Mouse (Mus musculus) left cerebral cortex, postnatal 36 days (tissue): ENCODE results near the gene Slain1. TPM values are rescaled to one million over a fixed set of nuclear protein-coding genes. Genes with fewer than 3 reads are reported as not detected.

Source experiments
- DNase-seq, 2 experiments: peaks; one replicate each; pipeline ENCODE4 v3.0.0; 2021 to 2022; ENCODE audit warnings: low spot score in 2 of 2, mixed read lengths in 1 of 2
- intact Hi-C: fragments of 180-260 bp; cut with DNase I; formaldehyde crosslinking; loops from one replicate; pipeline ENCODE4 v1.15.1; 2025
- total RNA-seq, 2 experiments: library from RNA; stranded (reverse); gene quantifications; 2 replicates each; pipeline ENCODE4 v1.2.3; 2021

The Slain1 gene
- total RNA-seq, result 10 to 100 TPM; 46.2 to 48.1 TPM

GRCm38 (mm10) chr14:103649896-103650334, at the start of gene Slain1:
TSS of gene Slain1 (plus strand) at chr14:103650228.
- peak; percentile 89 to 93 for DNase-seq
- intact Hi-C loops, result loop anchor here (5.0 kb wide), 2 partner anchors 42 to 98 kb away; no protein-coding TSS in a partner anchor

- DNase-seq, result no peak
- intact Hi-C loops, result no loop called here
Observed at GRCm38 (mm10) chr14:103608063-103608462, 42.0 kb upstream of the Slain1 start.

DNA sequence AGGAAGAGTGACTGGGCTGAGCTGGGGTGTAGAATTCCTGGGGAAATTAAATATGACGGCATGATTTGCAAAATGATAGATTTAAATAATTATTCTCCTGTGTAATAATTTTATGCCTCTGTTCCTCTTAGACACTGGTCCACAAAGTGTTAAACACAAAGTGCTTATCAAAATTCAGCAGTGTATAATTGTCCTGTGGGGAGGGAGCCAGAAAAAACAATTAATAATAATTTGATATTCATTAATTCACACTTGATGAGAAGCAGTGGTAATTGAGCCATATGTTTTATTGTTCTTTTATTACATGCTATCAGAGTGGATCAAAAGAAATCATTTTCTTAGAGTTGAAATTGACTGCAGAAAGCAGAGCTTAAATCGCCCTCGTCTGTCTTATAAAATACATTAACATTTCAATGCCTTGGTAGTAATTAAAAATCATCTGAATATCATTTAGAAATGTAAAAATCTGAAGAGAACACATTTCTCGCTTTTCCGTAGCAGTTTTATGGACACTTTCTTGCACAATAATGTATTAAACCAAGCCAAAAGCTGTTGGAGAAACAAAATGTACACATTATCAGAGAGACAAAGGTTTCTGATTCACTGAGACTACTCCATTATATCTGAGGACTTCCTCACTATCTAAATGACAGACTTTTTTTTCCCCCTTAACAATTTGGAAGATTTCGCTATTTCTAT, 36.3 kb upstream of the Slain1 start:
- intact Hi-C loops, result no loop called here
- DNase-seq, result no peak

GRCm38 (mm10) chr14:103614272-103614587, 35.8 kb upstream of the Slain1 start:
- no peak for DNase-seq
- intact Hi-C loops, result no loop called here

DNA sequence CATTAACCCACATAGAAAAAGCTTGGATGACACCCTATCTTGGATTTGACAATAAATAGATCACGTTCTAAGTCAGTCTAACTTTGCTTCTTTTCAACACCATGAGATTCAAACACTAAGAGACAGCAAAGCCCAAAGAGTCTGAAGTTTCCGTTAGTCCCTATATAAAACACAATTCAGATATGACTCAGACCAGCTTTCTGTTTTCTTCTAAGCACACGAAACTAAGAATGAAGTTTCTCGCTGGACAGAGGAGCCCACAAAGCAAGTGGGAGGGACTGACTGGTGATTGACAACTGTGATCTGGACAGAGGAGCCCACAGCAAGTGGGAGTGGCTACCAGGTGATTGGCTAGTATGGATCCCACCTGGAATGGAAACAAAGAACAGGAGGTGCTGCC, 30.3 kb upstream of the Slain1 start:
- DNase-seq, result no peak
- intact Hi-C loops, result no loop called here

DNA sequence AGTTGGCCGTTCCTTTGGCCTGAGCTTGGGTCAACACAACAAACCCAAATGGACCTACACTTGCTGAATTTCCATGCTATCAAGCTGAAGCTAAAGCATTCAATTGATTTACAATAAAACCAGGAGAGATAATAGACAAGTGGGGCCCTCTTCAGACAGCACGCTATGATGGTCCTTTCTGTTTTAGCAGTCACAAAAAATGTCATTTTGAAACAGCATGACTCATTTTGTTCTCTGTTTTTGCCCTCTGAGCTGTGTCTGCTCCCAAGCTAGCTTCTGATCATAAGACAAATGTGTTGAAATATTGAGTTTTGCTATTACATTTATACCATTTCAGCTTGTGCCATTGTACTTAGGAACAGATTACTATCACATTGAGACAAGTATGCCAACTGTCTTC, 28.8 kb upstream of the Slain1 start:
- DNase-seq, result no peak
- intact Hi-C loops, result no loop called here

GRCm38 (mm10) chr14:103626100-103626499, 23.9 kb upstream of the Slain1 start:
- intact Hi-C loops, result no loop called here
- no peak for DNase-seq

GRCm38 (mm10) chr14:103629639-103630364, 20.2 kb upstream of the Slain1 start:
- intact Hi-C loops, result no loop called here
- DNase-seq, result no peak

DNA sequence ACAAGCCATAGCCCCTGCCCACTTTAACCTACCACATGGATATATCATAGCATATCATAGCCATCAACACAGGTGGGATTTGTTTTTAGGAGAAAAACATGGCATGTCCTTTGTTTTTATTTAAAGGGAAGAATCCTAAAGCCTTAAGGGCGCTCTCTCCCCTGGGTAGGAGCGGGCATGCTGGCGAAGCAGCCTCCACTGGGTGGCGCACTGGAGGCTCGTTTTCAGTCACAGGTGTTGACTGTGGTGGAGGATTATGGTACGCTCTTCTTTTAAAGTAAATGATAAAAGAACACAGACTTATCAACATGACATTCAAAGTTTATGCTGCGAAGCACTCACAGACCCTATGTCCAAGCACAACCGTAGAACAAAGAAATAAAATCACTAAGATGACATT, 19.5 kb upstream of the Slain1 start:
- intact Hi-C loops, result no loop called here
- peak; percentile 30 to 41 for DNase-seq

- no peak for DNase-seq
- intact Hi-C loops, result no loop called here
Observed at GRCm38 (mm10) chr14:103643933-103644332, 6.1 kb upstream of the Slain1 start.

DNA sequence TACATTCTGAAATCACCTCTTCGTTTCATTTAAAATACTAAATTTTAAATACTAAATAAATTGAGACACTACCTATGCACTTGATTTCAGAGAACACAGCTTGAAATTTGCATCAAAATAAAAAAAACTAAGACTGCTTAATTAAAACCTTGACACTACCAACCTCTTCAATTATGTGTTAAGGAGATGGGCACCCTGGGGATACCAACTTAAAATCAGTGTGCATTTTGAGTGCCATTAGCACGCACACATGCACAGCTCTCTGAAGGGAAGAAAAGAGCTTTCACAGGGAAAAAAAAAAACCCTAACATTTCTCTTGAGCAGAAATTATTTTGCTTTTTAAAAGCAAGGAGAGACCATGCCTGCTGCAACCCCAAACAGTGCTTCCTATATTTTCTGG, 2.0 kb upstream of the Slain1 start:
- intact Hi-C loops, result no loop called here

DNA sequence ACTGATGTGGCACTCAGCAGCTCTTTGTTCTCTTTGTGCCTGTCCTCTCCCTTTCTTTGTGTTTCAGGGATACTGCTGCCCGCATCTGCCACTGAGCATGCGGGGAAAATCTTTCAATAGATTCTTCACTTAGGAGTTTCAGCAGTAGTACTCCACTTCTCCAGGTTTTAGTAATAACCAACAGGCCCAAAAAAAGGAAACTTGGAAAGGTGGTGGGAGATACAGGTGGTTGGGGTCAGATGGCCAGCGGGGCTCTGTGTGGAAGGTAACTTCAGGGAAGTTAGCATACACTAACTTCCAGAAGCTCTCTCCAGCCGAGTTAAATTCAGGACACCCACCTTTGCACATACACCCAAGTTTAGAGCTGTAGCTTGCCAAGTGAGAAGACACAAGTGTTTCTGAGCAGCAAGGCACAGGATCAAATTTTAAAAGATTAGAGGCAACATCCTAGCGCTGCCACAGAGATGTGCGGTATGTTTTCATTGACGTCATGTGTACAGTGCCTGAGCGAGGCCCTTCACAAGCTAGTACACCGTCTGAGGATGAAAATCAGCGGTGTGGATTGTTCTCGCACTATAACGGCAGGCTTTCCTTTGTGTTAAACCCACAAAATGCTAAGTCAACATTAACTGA, 1.3 kb upstream of the Slain1 start:
- DNase-seq, result peak in 1 of 2 experiments; percentile 49
- intact Hi-C loops, result no loop called here

More for the DNA sequence above, 2.0 kb upstream of the Slain1 start:
- DNase-seq, result no peak

- no peak for DNase-seq
- intact Hi-C loops, result no loop called here
Observed at GRCm38 (mm10) chr14:103649302-103649701, 726 bp upstream of the Slain1 start.

DNA sequence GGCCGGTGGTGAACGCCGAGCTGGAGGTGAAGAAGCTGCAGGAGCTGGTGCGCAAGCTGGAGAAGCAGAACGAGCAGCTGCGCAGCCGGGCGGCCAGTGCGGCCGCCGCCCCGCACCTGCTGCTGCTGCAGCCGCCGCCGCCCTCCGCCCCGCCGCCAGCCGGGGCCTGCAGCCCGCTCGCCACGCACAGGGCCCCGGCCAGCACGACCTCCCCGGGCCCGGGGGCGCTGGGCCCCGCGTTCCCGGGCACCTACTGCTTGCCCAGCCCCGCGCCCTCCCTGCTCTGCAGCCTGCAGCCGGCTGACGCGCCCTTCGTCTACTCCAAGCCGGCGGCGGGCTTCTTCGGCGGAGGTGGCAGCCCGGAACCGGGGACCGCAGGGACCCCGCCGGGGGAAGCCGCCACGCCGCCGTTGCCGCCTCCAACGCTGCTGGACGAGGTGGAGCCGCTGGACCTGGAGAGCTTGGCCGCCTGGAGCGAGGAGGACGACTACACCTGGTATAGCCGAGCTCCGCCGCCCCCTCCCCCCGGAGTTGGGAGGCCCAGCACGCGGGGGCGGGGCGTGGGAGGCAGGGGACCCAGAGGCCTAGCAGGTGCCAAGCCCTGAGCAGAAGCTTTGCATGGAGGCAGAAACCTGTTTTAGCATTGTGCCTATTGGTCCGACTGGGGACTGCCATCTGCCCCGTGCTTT, 529 bp downstream of the Slain1 start:
- DNase-seq, result peak; percentile 70 to 77
- intact Hi-C loops, result loop anchor here (5.0 kb wide), 2 partner anchors 42 to 98 kb away; no protein-coding TSS in a partner anchor

DNA sequence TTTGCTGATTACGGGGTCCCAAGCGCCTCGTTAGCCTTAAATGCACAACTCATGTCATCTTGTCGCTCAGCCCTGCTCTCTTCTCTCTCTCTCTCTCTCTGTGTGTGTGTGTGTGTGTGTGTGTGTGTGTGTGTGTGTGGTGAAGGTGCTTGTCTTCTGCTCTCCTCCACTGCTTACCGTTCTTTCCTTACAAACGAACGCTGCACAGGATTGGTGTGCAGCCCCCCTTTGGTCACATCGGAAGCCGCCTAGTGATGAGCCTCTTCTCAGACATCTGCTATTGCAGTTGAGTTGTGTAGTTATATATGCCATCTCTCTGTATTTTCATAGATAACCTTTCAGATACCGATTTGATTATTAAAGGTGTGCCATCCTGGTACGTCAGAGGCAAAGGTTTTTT, 1.1 kb downstream of the Slain1 start:
- no peak for DNase-seq
- intact Hi-C loops, result loop anchor here (5.0 kb wide), 2 partner anchors 41 to 99 kb away; no protein-coding TSS in a partner anchor

GRCm38 (mm10) chr14:103651562-103651961, 1.5 kb downstream of the Slain1 start:
- intact Hi-C loops, result loop anchor here (5.0 kb wide), 2 partner anchors 41 to 99 kb away; no protein-coding TSS in a partner anchor
- no peak for DNase-seq

- no peak for DNase-seq
- intact Hi-C loops, result loop anchor here (5.0 kb wide), 2 partner anchors 40 to 100 kb away; no protein-coding TSS in a partner anchor
Observed at GRCm38 (mm10) chr14:103652524-103652923, 2.5 kb downstream of the Slain1 start.

DNA sequence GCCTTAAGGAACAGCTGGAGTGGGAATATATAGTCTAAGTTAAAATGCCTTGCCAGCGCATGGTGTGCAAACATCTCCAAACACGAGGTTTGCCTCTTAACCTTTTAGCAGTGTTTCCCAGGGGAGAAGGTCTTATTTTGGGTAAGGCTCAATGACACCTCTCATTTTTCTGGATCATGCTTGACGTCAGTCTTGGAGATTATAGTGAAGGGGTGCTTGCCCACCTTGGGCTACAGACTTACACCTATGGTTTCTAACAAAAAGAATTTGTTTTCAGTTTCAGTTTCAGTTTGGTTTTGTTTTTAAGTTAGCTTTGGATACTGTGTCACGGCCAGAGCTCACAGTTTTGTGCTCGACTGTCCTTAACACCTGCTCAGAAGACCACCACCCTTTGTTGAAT, 3.8 kb downstream of the Slain1 start:
- DNase-seq, result no peak
- intact Hi-C loops, result loop anchor here (5.0 kb wide), 2 partner anchors 39 to 101 kb away; no protein-coding TSS in a partner anchor

GRCm38 (mm10) chr14:103655448-103655847, 5.4 kb downstream of the Slain1 start:
- no peak for DNase-seq
- intact Hi-C loops, result no loop called here

DNA sequence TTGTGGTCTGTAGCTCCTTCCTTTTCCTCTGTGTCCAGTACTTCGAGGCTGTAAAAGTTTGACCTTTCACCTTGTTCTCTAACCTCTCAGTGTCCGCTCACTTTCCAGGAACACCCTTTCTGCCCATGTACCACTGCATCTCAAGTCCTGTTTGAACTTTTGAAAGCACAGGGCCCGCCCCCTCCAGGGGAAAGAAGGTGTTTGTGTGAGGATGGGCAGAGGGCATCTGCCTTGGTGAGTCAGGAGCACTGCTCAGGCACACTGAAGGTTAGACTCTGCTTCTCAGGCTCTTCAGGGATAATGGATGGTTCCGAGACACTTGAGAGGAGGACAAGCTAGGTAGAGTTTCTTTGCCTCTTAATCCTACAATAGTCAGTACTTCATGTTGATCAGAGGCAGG, 7.8 kb downstream of the Slain1 start:
- no peak for DNase-seq
- intact Hi-C loops, result no loop called here
